Mouse (Mus musculus) G1E-ER4 (cell line): ENCODE measurements around the gene Pex11a. TPM values are rescaled to one million over a fixed set of nuclear protein-coding genes. Genes with fewer than 3 reads are reported as not detected.

Source experiments
- GATA1 ChIP-seq: IDR thresholded peaks from one replicate; pipeline ENCODE4 v1.8.0; 2012; ENCODE audit warnings: low read length, inconsistent platforms
- polyA plus RNA-seq: library from polyadenylated mRNA; stranded (reverse); fragments of >175 nt; gene quantifications from 2 replicates; pipeline ENCODE4 v1.2.3, GENCODE M21; 2012

Pex11a gene
- polyA plus RNA-seq, 1 experiment = 5.5 TPM

GRCm38 (mm10) chr7:79747659-79748058, 4.7 kb upstream of the Pex11a start:
- no peak for TF ChIP-seq GATA1

DNA sequence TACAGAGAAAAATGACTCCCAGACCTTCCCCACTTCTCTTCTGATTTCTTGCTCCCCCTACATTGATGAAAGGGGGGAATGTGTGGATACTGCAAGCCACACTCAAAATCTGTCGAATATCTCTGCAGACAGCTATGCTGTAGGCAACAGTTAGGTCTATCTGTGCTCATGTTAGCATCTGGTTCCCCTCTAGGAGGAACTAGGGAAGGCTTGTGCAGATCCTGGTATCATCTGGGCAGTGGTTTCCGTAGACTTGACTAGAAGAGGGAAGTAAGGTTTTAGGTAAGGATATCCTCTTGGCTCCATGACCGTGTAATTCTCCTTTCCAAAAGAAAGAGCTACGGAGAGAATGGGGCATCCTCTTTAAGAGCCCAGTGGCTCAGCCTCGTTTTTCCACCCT, 1.7 kb upstream of the Pex11a start:
- no peak for TF ChIP-seq GATA1

DNA sequence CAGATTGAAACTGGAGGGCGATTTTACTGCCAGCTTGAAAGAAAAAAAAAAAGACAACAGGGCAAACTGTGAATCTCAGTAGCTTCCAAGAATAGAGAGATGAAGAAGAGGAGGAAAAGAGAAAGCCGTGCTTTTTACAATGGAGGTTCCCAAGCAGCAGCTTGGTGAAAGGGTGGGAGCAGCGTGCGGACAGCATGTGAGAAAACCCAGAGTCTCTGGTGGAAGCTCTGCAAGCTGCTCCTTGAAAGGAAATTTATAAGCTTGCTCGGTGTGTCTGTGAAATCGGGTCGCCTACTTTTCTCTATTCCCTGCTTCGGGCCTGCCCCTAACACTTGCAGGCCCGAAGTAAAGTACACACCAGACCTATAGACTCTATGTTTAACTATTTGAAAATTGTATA, 1.1 kb upstream of the Pex11a start:
- no peak for TF ChIP-seq GATA1

- TF ChIP-seq GATA1 = no peak
These were observed 663 bp downstream of the Pex11a start for GRCm38 (mm10) chr7:79742277-79742658.

- TF ChIP-seq GATA1 = no peak
These were observed 2.7 kb downstream of the Pex11a start for GRCm38 (mm10) chr7:79740279-79740678.

DNA sequence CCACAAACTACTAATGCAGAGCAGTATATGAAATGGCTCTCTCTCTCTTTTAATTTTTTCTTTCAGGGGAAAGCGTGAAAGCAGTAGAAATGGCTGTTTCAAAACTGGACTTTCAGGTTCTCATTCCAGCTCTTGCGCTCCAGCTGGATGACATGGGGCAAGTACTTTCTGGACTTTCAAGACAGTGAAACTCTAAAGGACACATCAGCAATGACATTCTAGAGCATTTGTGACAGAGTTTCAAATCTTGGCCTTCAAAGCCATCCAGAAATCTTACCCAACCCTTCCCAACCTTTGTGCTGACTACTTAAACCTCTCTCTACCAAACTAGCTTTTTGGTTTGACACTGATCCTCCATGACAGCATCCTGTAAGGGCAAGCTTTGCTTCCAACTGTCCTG, 4.0 kb downstream of the Pex11a start:
- no peak for TF ChIP-seq GATA1

- no peak for TF ChIP-seq GATA1
These were observed 6.4 kb downstream of the Pex11a start for GRCm38 (mm10) chr7:79736511-79736910.

DNA sequence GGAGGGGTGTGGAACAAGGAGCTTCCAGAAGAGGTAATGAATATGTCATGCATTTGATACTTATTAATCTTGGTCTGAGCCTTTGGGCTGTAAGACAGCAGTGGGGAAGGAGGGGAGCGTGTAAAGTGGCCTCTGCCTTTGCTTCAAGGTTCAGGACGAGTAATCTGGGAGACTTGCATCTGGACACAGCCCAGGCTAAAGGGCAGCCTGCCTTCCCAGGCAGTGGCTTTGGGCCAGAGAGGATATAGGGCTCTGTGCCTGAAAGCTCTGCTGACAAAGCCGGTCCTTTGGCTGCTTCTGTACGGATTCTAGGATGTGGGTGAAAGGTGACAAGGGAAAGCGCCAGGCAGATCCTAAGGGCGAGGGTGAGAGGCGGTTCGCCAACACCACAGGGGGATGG, 8.4 kb downstream of the Pex11a start:
- no peak for TF ChIP-seq GATA1

DNA sequence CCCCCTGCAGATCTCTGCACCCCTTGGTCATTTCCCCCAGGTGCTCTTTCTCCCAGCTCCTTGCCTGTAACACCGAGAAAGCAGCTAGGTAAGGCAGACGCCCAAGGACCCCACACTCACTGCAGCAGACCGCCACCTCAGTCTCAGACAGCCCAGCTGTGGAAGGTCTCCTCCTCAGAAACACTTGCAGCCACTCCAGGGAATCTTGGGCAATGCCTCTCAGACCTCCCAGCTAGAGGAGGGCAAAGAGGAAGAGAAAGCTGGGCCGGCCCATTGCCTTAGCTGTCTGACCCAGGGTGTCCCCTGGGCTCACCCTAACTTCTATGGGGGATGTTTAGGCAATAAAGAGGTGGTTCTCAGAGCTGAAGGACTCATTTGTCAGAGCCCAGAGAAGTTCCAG, 10.3 kb downstream of the Pex11a start, which contains the start of gene Plin1:
Gene Plin1, minus strand, starts transcription at position 282 of the 400 bp plus-strand sequence.
- TF ChIP-seq GATA1 = no peak

DNA sequence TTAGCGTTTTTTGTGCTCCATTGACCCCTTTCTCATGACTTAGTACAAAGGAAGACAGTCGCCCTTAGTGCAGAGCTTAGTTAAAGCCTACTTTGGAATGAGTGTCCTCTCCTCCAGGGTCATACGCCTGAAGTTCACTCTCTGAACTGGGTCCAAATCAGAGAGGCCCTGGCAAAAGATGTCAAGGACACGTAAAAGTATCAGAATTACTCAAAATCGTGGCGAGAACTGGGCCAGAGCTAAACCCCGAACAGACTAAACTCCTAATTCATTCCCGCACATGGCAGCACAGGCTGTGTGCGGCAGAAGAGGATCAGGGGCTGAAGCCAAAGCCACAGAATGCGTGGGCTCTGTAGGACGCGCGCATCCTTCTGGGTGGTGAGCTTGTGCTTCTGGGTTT, 11.5 kb downstream of the Pex11a start:
- no peak for TF ChIP-seq GATA1

DNA sequence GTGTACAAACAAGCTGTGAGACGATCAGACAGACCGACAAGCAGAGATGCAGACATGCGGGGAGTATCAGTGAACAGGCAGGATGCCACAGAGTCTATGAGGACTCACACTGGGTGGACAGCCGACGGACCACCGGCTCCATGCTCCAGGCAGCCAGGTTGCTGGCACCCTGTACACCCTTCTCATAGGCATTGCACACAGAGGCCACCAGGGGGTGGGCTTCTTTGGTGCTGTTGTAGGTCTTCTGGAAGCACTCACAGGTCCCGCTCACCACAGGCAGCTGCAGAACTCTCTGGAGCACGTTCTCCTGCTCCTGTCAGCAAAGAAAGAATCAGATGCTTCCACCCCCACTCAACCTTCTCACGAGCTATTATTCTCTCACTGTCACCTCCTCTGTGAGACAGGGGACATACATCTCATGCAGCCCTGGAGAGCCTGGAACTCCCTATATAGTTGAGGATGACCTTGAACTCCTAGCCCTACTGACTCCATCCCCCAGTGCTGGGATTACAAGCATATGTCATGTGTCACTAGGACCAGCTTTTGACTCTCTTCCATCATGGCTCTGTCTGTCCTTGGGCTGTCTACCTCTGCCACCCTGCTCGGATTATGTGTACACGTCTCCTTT, 13.1 kb downstream of the Pex11a start:
- no peak for TF ChIP-seq GATA1

DNA sequence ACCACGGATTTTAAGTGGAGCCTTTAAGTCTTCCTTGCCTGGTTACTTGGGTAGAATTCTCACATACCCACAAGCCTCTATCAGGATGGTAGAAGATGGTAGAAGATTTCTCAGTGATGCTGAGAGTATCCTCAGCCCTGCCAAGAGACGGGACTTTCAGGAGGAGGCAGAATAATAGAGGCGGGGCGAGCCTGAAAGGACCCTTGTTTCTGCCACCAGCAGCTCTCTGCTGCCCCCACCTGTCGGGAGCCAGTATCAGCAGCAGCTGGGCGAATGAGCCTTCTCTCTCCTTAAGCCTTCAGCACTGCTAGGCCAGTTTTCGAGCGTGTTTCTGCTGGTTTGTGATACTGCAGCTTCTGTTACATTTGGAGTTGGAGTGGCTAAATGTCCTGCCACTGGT, 13.8 kb downstream of the Pex11a start:
- TF ChIP-seq GATA1 = no peak

GRCm38 (mm10) chr7:79728219-79728618, 14.7 kb downstream of the Pex11a start:
- TF ChIP-seq GATA1 = no peak

DNA sequence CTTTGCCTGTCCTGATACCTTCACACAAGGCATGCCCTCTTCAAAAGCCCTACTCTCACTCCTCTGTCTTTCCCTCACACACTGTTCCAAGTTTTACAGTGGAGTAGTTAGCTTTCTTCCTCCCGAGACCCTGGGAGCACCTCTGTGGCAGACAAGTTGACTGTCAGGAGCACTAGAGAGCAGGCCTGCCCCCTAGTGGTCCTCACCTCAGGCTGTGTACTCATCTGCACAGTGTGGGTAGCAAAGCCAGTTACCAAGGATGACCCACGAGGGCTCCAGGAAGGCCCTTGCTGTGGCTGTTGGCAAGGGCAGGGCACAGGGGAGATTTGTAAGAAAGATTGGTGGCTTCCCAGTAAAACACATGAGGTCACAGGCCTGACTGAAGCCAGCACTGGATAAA, 15.8 kb downstream of the Pex11a start:
- no peak for TF ChIP-seq GATA1

- TF ChIP-seq GATA1 = no peak
These were observed 21.4 kb downstream of the Pex11a start for GRCm38 (mm10) chr7:79721386-79721977.

DNA sequence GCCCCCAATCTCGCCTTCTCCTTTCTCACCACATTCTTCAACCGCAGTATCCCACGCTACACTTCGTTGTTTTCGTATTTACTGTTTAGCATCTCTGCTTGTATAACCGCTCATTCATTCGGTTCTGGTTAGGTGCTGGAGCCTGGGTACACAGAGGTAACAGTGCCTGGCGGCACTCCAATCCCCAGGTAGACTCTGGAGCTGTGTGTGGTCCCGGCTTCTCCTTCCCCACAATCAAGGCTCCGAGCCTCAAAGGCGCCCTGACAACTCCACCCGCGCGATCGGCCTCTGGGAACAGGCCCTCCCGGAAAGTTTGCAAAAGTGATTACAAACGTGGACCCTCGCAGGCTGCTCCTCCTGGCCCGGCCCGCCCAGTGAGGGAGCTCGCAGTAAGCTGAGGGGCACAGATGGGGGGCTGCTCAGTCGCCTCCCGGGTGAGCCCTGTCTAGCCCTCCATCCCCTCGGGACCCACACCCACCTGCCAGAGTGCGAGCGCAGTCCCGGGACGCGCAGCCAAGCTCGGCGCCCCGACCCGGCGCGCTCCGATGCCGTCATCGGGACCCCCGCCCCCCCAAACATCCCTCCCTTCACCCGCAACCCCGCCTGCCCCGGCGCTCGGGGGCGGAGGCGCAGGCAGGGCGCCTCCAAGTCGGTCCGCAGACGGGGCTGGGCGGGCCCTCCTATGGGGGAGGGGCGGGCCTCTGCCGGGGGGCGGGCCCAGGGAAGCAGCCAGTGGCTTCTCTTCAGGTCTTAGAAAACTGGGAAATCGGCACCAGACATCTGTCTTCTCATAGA, 27.5 kb downstream of the Pex11a start, which contains the start of gene Kif7:
Gene Kif7, minus strand, starts transcription at position 534 of the 795 bp plus-strand sequence.
- TF ChIP-seq GATA1 = no peak

DNA sequence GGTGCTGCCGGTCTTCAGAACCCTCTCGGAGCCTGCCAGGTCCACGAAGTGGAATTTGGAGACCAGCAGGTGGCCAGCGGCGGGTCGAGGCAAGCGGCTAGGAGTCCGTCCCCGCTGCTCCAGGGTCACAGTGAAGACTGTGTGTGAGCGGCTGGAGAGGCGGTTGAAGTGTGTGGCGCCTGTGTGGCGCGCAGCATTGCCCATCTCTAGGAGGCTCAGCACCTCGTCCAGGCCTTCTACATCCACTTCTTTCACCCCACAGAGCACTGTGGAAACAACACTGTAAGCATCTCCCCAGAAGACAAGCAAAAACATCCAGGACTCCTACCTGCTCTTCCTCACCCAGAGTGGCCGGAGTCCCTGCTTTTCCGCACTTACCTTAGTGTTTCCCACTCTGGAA, 32.1 kb downstream of the Pex11a start:
- TF ChIP-seq GATA1 = no peak

DNA sequence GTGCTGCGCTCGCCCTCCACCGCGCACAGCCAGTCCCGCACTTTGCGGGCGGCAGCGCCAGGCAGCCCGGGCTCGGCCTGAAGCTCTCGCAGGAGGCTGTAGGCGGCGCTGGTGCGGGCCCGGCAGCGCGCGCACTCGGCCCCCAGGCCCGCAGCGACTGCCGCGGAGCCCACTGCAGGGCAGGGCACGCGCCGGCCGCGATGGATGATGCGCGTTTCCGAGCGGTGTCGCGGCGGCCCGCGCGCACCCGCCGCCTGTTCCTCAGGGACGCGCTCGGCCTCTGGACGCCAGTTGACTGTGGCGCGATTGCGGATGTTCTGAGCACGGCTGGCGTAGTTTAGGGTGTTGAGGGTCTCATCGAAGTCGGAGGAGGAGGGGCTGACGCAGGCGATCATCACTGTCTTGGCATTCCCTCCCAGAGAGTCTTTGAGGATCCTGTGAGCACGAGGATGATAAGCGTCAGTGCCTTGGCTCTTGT, 32.8 kb downstream of the Pex11a start:
- TF ChIP-seq GATA1 = no peak
